ENCODE assay signal across 8 mouse cellular contexts in genomic region chr14:16818602-16819250, GRCm38 (mm10). TPM values are rescaled to one million over a fixed set of nuclear protein-coding genes. Genes with fewer than 3 reads are reported as not detected.
DNase-seq lines count a peak whose midpoint lies in the region; ATAC-seq lines count a peak whose summit lies in the region.

Gene Rarb (minus strand): TSS chr14:16819156.

- intact Hi-C loops in gastrocnemius, postnatal 36 days (cut with DNase I): no loop called here

- no peak within 1 kb of the TSS for H3K4me2 ChIP-seq in liver, embryonic 11.5 days
- no peak within 1 kb of the TSS for H3K4me2 ChIP-seq in liver, embryonic 12.5 days
- H3K4me2 ChIP-seq in heart, embryonic 11.5 days: no peak within 1 kb of the TSS

- no peaks in the 10 kb centered on the region for H3K4me1 ChIP-seq in liver, embryonic 11.5 days (replicated peaks; ENCODE audit: control insufficient read depth, insufficient read depth, low read length)
- H3K4me1 ChIP-seq in liver, embryonic 12.5 days: no peaks in the 10 kb centered on the region
- H3K4me1 ChIP-seq in embryonic facial prominence, embryonic 10.5 days: peaks cover 20% of the 10 kb centered on the region
- no peaks in the 10 kb centered on the region for H3K4me1 ChIP-seq in heart, embryonic 11.5 days (ENCODE audit: control insufficient read depth, insufficient read depth, low read length)
- peaks cover 26% of the 10 kb centered on the region for H3K4me1 ChIP-seq in limb, embryonic 10.5 days

- H3K36me3 ChIP-seq in liver, embryonic 11.5 days (ENCODE audit: control insufficient read depth, insufficient read depth, low read length): no peaks in the 10 kb centered on the region
- H3K36me3 ChIP-seq in liver, embryonic 12.5 days: no peaks in the 10 kb centered on the region
- no peaks in the 10 kb centered on the region for H3K36me3 ChIP-seq in embryonic facial prominence, embryonic 10.5 days (replicated peaks)
- H3K36me3 ChIP-seq in heart, embryonic 11.5 days (ENCODE audit: control insufficient read depth, insufficient read depth, low read length): no peaks in the 10 kb centered on the region
- no peaks in the 10 kb centered on the region for H3K36me3 ChIP-seq in limb, embryonic 10.5 days

- H3K9ac ChIP-seq in liver, embryonic 11.5 days (ENCODE audit: low read depth, low read length): no peak within 1 kb of the TSS
- H3K9ac ChIP-seq in liver, embryonic 12.5 days: no peak within 1 kb of the TSS
- H3K9ac ChIP-seq in heart, embryonic 11.5 days (ENCODE audit: low read depth, low read length): no peak within 1 kb of the TSS

- H3K27me3 ChIP-seq in liver, embryonic 11.5 days (replicated peaks; ENCODE audit: control insufficient read depth, insufficient read depth, low read length): no peaks in the 10 kb centered on the region
- H3K27me3 ChIP-seq in liver, embryonic 12.5 days (replicated peaks): no peaks in the 10 kb centered on the region
- H3K27me3 ChIP-seq in embryonic facial prominence, embryonic 10.5 days (replicated peaks; ENCODE audit: low read depth, poor library complexity, severe bottlenecking): no peaks in the 10 kb centered on the region
- no peaks in the 10 kb centered on the region for H3K27me3 ChIP-seq in heart, embryonic 11.5 days (ENCODE audit: control insufficient read depth, insufficient read depth, low read length)
- H3K27me3 ChIP-seq in limb, embryonic 10.5 days (ENCODE audit: low read depth, poor library complexity, severe bottlenecking): no peaks in the 10 kb centered on the region

- WGBS in liver, embryonic 11.5 days: 93% methylated on average over 4 of the region's 4 CpGs
- WGBS in liver, embryonic 12.5 days (ENCODE audit: insufficient replicate concordance): 64% methylated on average over 4 of the region's 4 CpGs
- 93% methylated on average over 4 of the region's 4 CpGs for WGBS in embryonic facial prominence, embryonic 10.5 days
- 90% methylated on average over 4 of the region's 4 CpGs for WGBS in heart, embryonic 11.5 days (ENCODE audit: insufficient replicate concordance)
- WGBS in limb, embryonic 10.5 days: 91% methylated on average over 4 of the region's 4 CpGs

- no peak for ATAC-seq in liver, embryonic 11.5 days (replicated peaks; ENCODE audit: low FRiP score)
- ATAC-seq in liver, embryonic 12.5 days: no peak
- no peak for ATAC-seq in heart, embryonic 11.5 days (replicated peaks; ENCODE audit: insufficient number of reproducible peaks, low FRiP score, low TSS enrichment)

- no peak for DNase-seq in liver, embryonic 11.5 days (ENCODE audit: low spot score)
- no peak for DNase-seq in embryonic facial prominence, embryonic 10.5 days (ENCODE audit: low spot score)
- no peak for DNase-seq in limb, embryonic 10.5 days (ENCODE audit: low spot score)
- DNase-seq in embryo, embryonic 10 days (ENCODE audit: low spot score): no peak
- DNase-seq in cerebellum, adult 9-10 months: no peak
- no peak for DNase-seq in gastrocnemius, postnatal 36 days

- H3K27ac ChIP-seq in liver, embryonic 11.5 days (ENCODE audit: low read depth, low read length): no peak within 1 kb of the TSS
- H3K27ac ChIP-seq in liver, embryonic 12.5 days: no peak within 1 kb of the TSS
- H3K27ac ChIP-seq in embryonic facial prominence, embryonic 10.5 days (replicated peaks): no peak within 1 kb of the TSS
- H3K27ac ChIP-seq in heart, embryonic 11.5 days (ENCODE audit: low read depth, low read length): no peak within 1 kb of the TSS
- H3K27ac ChIP-seq in limb, embryonic 10.5 days: no peak within 1 kb of the TSS

- no peaks in the 10 kb centered on the region for H3K9me3 ChIP-seq in liver, embryonic 11.5 days (ENCODE audit: control insufficient read depth, low read length)
- no peaks in the 10 kb centered on the region for H3K9me3 ChIP-seq in liver, embryonic 12.5 days (replicated peaks)
- H3K9me3 ChIP-seq in embryonic facial prominence, embryonic 10.5 days: no peaks in the 10 kb centered on the region
- H3K9me3 ChIP-seq in heart, embryonic 11.5 days (replicated peaks; ENCODE audit: control insufficient read depth, low read length): no peaks in the 10 kb centered on the region
- no peaks in the 10 kb centered on the region for H3K9me3 ChIP-seq in limb, embryonic 10.5 days (replicated peaks)

- H3K4me3 ChIP-seq in liver, embryonic 11.5 days (ENCODE audit: low read depth, low read length): no peak within 1 kb of the TSS
- H3K4me3 ChIP-seq in liver, embryonic 12.5 days: no peak within 1 kb of the TSS
- H3K4me3 ChIP-seq in embryonic facial prominence, embryonic 10.5 days: no peak within 1 kb of the TSS
- H3K4me3 ChIP-seq in heart, embryonic 11.5 days (ENCODE audit: low read depth, low read length): no peak within 1 kb of the TSS
- no peak within 1 kb of the TSS for H3K4me3 ChIP-seq in limb, embryonic 10.5 days

RNA-seq across cellular contexts. Expression of gene Rarb, which starts in this region (rescaled TPM):
- 15.2 and 17.3 TPM in 2 replicates for polyA plus RNA-seq in liver, embryonic 11.5 days (2014; fragmentation: Nextera tagmentation; extraction: Ambion mirVana)
- polyA plus RNA-seq in liver, embryonic 12.5 days (2016; fragmentation: Nextera tagmentation; extraction: Ambion mirVana): 7.6 and 8.2 TPM in 2 replicates
- 18.0 and 27.1 TPM in 2 replicates for polyA plus RNA-seq in embryonic facial prominence, embryonic 10.5 days (2016; fragmentation: Nextera tagmentation; extraction: Ambion mirVana)
- 18.1 and 18.9 TPM in 2 replicates for polyA plus RNA-seq in heart, embryonic 11.5 days (2014; fragmentation: Nextera tagmentation; extraction: Ambion mirVana)
- 17.6 and 19.1 TPM in 2 replicates for polyA plus RNA-seq in limb, embryonic 10.5 days (2016; fragmentation: Nextera tagmentation; extraction: Ambion mirVana)
- 1 to 10 TPM; 6.1 to 6.8 TPM for total RNA-seq in gastrocnemius, postnatal 36 days (2021)
